Mouse (Mus musculus): ENCODE data around the gene Exoc1.

The Exoc1 gene

GRCm38 (mm10) chr5:76609702-76610370 lies 80.7 kb downstream of the Exoc1 start:
- DNase-seq (ENCODE audit: low spot score), result no peak

GRCm38 (mm10) chr5:76612867-76613499 lies 83.9 kb downstream of the Exoc1 start:
- no peak for DNase-seq (ENCODE audit: low spot score)

GRCm38 (mm10) chr5:76615276-76615675 lies 86.2 kb downstream of the Exoc1 start:
- DNase-seq (ENCODE audit: low spot score), result no peak

- DNase-seq (ENCODE audit: low spot score), result no peak
These were observed 87.2 kb downstream of the Exoc1 start for GRCm38 (mm10) chr5:76616196-76616747.

GRCm38 (mm10) chr5:76618750-76619149 lies 89.6 kb downstream of the Exoc1 start:
- DNase-seq (ENCODE audit: low spot score), result no peak
